Mouse (Mus musculus) myocyte (in vitro differentiated cells): ENCODE measurements around the gene Srsf4. TPM values are rescaled to one million over a fixed set of nuclear protein-coding genes. Genes with fewer than 3 reads are reported as not detected.

Experiments
- H3K27me3 ChIP-seq: one replicate; pipeline ENCODE4 v1.6.1; 2011; ENCODE audit not compliant: control insufficient read depth, insufficient read depth, insufficient read length
- H3K36me3 ChIP-seq: one replicate; pipeline ENCODE4 v1.6.1; 2011; ENCODE audit not compliant: control insufficient read depth, insufficient read depth
- H3K4me2 ChIP-seq: one replicate; pipeline ENCODE4 v1.6.1; 2011; ENCODE audit warnings: low read depth, control low read depth
- H3K4me3 ChIP-seq: one replicate; pipeline ENCODE4 v1.5.1; 2011; ENCODE audit warnings: mild to moderate bottlenecking, control low read depth, moderate library complexity
- H3K79me2 ChIP-seq: one replicate; pipeline ENCODE4 v1.6.1; 2011; ENCODE audit not compliant: control insufficient read depth, insufficient read depth
- H3ac ChIP-seq: one replicate; pipeline ENCODE4 v1.6.1; 2011; ENCODE audit not compliant: control insufficient read depth, insufficient read length
- CEBPB ChIP-seq: IDR thresholded peaks from 2 replicates; pipeline ENCODE4 v1.6.1; 2011; ENCODE audit warnings: mild to moderate bottlenecking, moderate library complexity; ENCODE audit not compliant: poor library complexity, insufficient read depth, severe bottlenecking
- E2F4 ChIP-seq: IDR thresholded peaks from one replicate; pipeline ENCODE4 v1.6.1; 2011; ENCODE audit warnings: mild to moderate bottlenecking, control low read depth, moderate library complexity; ENCODE audit not compliant: insufficient read depth
- MAX ChIP-seq: IDR thresholded peaks from one replicate; pipeline ENCODE4 v1.6.1; 2011; ENCODE audit warnings: low read depth, mild to moderate bottlenecking, control low read depth
- MYOD1 ChIP-seq, 3 experiments: IDR thresholded peaks; one replicate each; pipeline ENCODE4 v1.6.1; 2011; ENCODE audit warnings: control low read depth in 2 of 3, low read depth in 2 of 3, mild to moderate bottlenecking in 2 of 3, moderate library complexity in 1 of 3; ENCODE audit not compliant: insufficient read length in 2 of 3, control insufficient read depth in 1 of 3
- MYOG ChIP-seq, 3 experiments: IDR thresholded peaks; one replicate each; pipeline ENCODE4 v1.6.1; 2011; ENCODE audit warnings: control low read depth in 2 of 3, low read depth in 2 of 3, mild to moderate bottlenecking in 2 of 3; ENCODE audit not compliant: insufficient read length in 2 of 3, control insufficient read depth in 1 of 3, insufficient read depth in 1 of 3
- POLR2A ChIP-seq: IDR thresholded peaks from one replicate; pipeline ENCODE4 v1.6.1; 2011; ENCODE audit warnings: low read depth, mild to moderate bottlenecking, control low read depth, moderate library complexity; ENCODE audit not compliant: insufficient read length
- POLR2AphosphoS2 ChIP-seq: IDR thresholded peaks from one replicate; pipeline ENCODE4 v1.6.1; 2011; ENCODE audit warnings: low read depth, control low read depth; ENCODE audit not compliant: insufficient read length
- REST ChIP-seq: IDR thresholded peaks from one replicate; pipeline ENCODE4 v1.6.1; 2011; ENCODE audit warnings: mild to moderate bottlenecking, control low read depth, moderate library complexity; ENCODE audit not compliant: insufficient read depth, insufficient read length
- SRF ChIP-seq: IDR thresholded peaks from one replicate; pipeline ENCODE4 v1.6.1; 2011; ENCODE audit warnings: low read depth; ENCODE audit not compliant: control insufficient read depth, insufficient read length
- TCF12 ChIP-seq: IDR thresholded peaks from one replicate; pipeline ENCODE4 v1.6.1; 2011; ENCODE audit warnings: mild to moderate bottlenecking, control low read depth; ENCODE audit not compliant: poor library complexity, insufficient read depth, severe bottlenecking
- TCF3 ChIP-seq: IDR thresholded peaks from one replicate; pipeline ENCODE4 v1.6.1; 2011; ENCODE audit warnings: low read depth, control low read depth; ENCODE audit not compliant: insufficient read length
- USF1 ChIP-seq: IDR thresholded peaks from one replicate; pipeline ENCODE4 v1.6.1; 2011; ENCODE audit warnings: low read depth, mild to moderate bottlenecking, control low read depth, moderate library complexity
- polyA plus RNA-seq: library from polyadenylated mRNA; unstranded; fragments of >200 nt; fragmentation: generic; extraction: Trizol; gene quantifications from one replicate; pipeline ENCODE4 v1.2.1, GENCODE M21; 2012; ENCODE audit warnings: missing spikeins

Srsf4 gene
- polyA plus RNA-seq, 1 experiment, result 33.5 TPM

DNA sequence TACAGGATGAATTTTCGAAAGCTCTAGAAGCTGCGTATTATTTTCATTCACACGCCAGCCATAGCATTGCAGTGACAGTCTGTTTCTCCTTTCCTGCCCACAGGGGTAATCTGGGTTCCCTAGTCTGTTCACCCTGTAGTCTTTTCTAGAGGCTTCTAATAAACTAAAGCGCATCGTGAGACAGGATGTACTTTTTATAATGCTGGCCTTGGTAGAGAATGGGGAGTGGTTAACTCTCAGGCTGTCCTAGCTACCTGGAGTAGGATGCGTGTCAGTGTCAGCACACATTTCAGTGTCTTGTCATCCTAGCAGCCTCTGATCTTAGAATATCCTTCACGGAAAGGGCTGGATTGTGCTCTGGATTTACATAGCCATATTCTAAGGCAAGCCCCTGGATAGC, 7.9 kb downstream of the Srsf4 start:
- Histone ChIP-seq H3ac (no peak overlapping the region), H3K4me3 (no peak overlapping the region), H3K4me2 (no peak overlapping the region), H3K79me2 (peaks cover 100% of the 10 kb centered on the region), H3K27me3 (no peaks in the 10 kb centered on the region), H3K36me3 (peaks cover 4% of the 10 kb centered on the region)
- TF ChIP-seq MYOD1 (IDR thresholded peaks at IDR 0.05; ENCODE audit: control insufficient read depth in 1 of 3, insufficient read length in 2 of 3, low read depth in 2 of 3) (no peak), POLR2A (no peak), REST (no peak), MYOG (IDR thresholded peaks at IDR 0.05; ENCODE audit: control insufficient read depth in 1 of 3, insufficient read depth in 1 of 3, insufficient read length in 2 of 3, low read depth in 2 of 3) (no peak), CEBPB (no peak), TCF3 (no peak), TCF12 (no peak), SRF (no peak), USF1 (no peak), POLR2AphosphoS2 (no peak), E2F4 (no peak), MAX (no peak)

DNA sequence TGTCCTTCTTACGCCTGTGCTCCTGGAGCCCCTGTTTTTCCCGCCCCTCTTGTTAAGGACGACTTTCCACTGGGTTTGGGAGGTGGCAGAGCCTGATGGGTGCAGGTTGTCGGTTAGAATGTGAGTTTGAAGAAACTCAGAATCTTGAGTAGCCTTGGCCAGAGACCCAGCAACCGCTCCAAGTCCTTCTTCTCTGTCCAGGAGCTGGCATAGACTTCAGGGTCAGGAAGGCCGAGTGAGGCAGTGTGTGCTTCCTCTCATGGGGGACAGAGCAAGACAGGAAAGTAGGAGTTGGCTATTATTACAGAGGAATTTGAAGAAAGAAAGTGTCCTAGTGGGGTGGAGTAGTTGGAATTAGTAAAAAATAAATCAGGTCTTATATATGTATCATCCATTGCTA, 10.2 kb downstream of the Srsf4 start:
- Histone ChIP-seq H3K36me3 (peaks cover 22% of the 10 kb centered on the region), H3ac (no peak overlapping the region), H3K4me2 (no peak overlapping the region), H3K27me3 (no peaks in the 10 kb centered on the region), H3K79me2 (peaks cover 100% of the 10 kb centered on the region), H3K4me3 (no peak overlapping the region)
- TF ChIP-seq TCF3 (no peak), CEBPB (no peak), REST (no peak), POLR2AphosphoS2 (no peak), POLR2A (no peak), MYOD1 (IDR thresholded peaks at IDR 0.05; ENCODE audit: control insufficient read depth in 1 of 3, insufficient read length in 2 of 3, low read depth in 2 of 3) (no peak), E2F4 (no peak), MYOG (IDR thresholded peaks at IDR 0.05; ENCODE audit: control insufficient read depth in 1 of 3, insufficient read depth in 1 of 3, insufficient read length in 2 of 3, low read depth in 2 of 3) (no peak)

DNA sequence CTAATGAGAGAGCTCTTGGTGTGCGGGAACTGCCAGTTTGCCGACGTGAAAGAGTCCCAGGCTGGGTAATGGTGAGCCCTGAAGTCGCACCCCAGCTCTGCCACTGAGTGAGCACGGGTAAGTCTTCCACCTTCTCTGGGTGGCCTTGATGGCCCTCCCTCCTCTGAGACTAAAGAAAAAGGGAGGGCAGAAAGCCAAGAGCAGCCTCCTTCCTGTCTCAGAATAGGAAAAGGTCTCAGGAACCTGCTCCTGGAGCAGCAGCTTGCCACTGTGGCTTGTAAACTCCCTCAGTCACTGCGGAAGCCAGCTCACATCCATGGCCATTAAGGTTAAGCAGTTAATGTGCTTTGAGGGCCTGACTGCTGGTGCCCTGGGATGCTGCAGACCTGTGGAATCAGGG, 12.0 kb downstream of the Srsf4 start:
- TF ChIP-seq REST (no peak), MYOD1 (IDR thresholded peaks at IDR 0.05; ENCODE audit: control insufficient read depth in 1 of 3, insufficient read length in 2 of 3, low read depth in 2 of 3) (no peak), MAX (no peak), USF1 (no peak), SRF (no peak), TCF3 (no peak), POLR2AphosphoS2 (no peak), CEBPB (no peak), POLR2A (no peak), MYOG (IDR thresholded peaks at IDR 0.05; ENCODE audit: control insufficient read depth in 1 of 3, insufficient read depth in 1 of 3, insufficient read length in 2 of 3, low read depth in 2 of 3) (no peak), TCF12 (no peak), E2F4 (no peak)
- Histone ChIP-seq H3K79me2 (peaks cover 100% of the 10 kb centered on the region), H3K36me3 (peaks cover 25% of the 10 kb centered on the region), H3K4me2 (no peak overlapping the region), H3K27me3 (no peaks in the 10 kb centered on the region), H3ac (no peak overlapping the region), H3K4me3 (no peak overlapping the region)

DNA sequence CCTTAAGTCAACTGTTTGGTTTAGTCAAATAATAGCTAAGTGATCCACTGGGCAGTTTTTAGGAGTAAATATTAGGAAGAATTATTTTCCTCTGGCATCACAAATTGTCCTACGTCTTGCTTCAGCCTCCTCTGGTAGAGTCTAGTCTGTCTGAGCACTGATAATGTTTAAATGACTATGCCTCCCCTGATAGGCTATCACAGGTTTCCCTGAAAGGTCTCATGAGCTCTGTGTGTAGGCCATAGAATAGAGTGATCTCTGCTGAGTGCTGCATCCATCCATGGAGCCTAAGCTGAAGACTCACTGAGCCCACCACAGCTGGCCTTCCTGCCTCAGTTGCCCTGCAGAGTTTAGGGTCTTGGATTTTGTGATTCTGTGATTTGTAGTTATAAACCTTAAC, 15.1 kb downstream of the Srsf4 start:
- no peaks in the 10 kb centered on the region for H3K27me3 ChIP-seq
- peaks cover 76% of the 10 kb centered on the region for H3K79me2 ChIP-seq
- H3K4me3 ChIP-seq, result no peak overlapping the region
- no peak overlapping the region for H3K4me2 ChIP-seq
- TF ChIP-seq TCF12 (no peak), USF1 (no peak), CEBPB (no peak), REST (no peak), TCF3 (no peak), MYOG (IDR thresholded peaks at IDR 0.05; ENCODE audit: control insufficient read depth in 1 of 3, insufficient read depth in 1 of 3, insufficient read length in 2 of 3, low read depth in 2 of 3) (no peak), SRF (no peak), POLR2A (no peak), MAX (no peak), MYOD1 (IDR thresholded peaks at IDR 0.05; ENCODE audit: control insufficient read depth in 1 of 3, insufficient read length in 2 of 3, low read depth in 2 of 3) (no peak), E2F4 (no peak), POLR2AphosphoS2 (no peak)
- no peak overlapping the region for H3ac ChIP-seq
- H3K36me3 ChIP-seq, result peaks cover 43% of the 10 kb centered on the region

DNA sequence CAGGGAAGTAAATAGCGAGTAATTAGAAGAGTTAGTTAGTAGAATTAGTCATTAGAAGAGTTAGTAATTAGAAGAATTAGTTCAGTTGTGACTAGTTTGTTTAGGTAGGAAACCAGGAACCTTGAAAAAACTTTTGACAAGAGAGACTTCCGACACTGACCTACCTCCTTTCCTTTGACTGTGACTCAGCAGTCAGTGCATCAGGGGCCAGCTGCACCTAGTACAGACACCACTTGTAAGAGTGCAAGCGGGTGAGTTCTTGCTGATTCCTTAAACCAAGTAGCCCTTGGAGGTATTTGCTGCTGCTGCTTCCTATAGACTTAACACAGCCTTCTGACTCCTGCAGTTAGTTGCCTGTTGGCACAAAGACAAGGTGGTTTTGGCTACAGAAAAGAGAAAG, 17.3 kb downstream of the Srsf4 start:
- H3K36me3 ChIP-seq, result peaks cover 50% of the 10 kb centered on the region
- H3K4me3 ChIP-seq, result no peak overlapping the region
- H3K4me2 ChIP-seq, result no peak overlapping the region
- no peak for TF ChIP-seq POLR2AphosphoS2
- TF ChIP-seq USF1, result no peak
- TF ChIP-seq E2F4, result no peak
- TF ChIP-seq CEBPB, result no peak
- no peak for TF ChIP-seq MYOD1 (IDR thresholded peaks at IDR 0.05; ENCODE audit: control insufficient read depth in 1 of 3, insufficient read length in 2 of 3, low read depth in 2 of 3)
- TF ChIP-seq SRF, result no peak
- TF ChIP-seq TCF3, result no peak
- TF ChIP-seq MAX, result no peak
- no peak for TF ChIP-seq TCF12
- TF ChIP-seq MYOG (IDR thresholded peaks at IDR 0.05; ENCODE audit: control insufficient read depth in 1 of 3, insufficient read depth in 1 of 3, insufficient read length in 2 of 3, low read depth in 2 of 3), result no peak
- TF ChIP-seq POLR2A, result no peak
- TF ChIP-seq REST, result no peak
- H3K27me3 ChIP-seq, result no peaks in the 10 kb centered on the region
- H3ac ChIP-seq, result no peak overlapping the region
- H3K79me2 ChIP-seq, result peaks cover 54% of the 10 kb centered on the region
